Mouse (Mus musculus) testis, adult 2 months (tissue): ENCODE measurements around the gene Gm20388.

Experiments
- CTCF ChIP-seq: fragments of 200-500 bp; IDR thresholded peaks from 2 replicates; pipeline ENCODE4 v1.5.1; 2012; ENCODE audit warnings: low read depth, mild to moderate bottlenecking, inconsistent platforms, low read length, moderate library complexity; ENCODE audit not compliant: control insufficient read depth, insufficient read depth, insufficient replicate concordance
- POLR2A ChIP-seq: fragments of 200-500 bp; IDR thresholded peaks from 2 replicates; pipeline ENCODE4 v1.6.1; 2012; ENCODE audit warnings: low read depth, mild to moderate bottlenecking, inconsistent platforms, low read length, moderate library complexity; ENCODE audit not compliant: control insufficient read depth

GRCm38 (mm10) chr8:120510863-120511457, 600.3 kb downstream of the Gm20388 start:
- TF ChIP-seq CTCF: no peak
- TF ChIP-seq POLR2A: no peak
